Mouse (Mus musculus) hindlimb bud, embryonic 11.5 days (tissue): ENCODE results near the gene Bahcc1.

Source experiments
- DNase-seq: peaks from one replicate; pipeline ENCODE4 v3.0.0-alpha.2; 2012; ENCODE audit warnings: low read depth, low spot score; ENCODE audit errors: extremely low spot score

The Bahcc1 gene

DNA sequence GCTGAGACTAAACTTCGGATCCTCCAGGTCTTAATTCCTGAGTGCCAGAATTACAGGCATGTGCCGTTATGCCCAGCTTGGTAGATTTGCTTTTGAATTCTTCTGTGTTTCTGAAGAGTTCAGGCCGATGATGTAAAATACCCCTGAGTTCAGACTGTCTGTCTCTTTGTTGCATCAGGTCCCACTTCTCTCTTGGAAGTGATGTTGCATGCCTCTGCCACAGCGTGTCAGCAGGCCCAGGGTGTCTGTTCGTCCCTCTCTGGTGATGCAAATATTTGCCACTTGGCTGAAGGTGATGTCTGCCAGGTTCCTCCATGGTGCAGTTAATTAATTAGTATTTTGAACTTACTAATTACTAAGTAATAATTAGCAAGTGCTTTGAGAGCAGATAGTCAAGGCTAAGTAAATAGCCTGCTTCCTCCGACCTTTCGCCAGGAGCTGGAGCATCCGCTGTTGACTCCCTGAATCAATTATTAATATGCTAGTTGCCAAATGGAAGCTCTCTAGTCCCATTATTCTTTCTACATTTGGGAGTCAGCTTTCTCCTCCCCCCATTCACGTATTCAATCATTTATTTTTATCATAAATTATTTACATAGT lies 26.6 kb upstream of the Bahcc1 start:
- no peak for DNase-seq

DNA sequence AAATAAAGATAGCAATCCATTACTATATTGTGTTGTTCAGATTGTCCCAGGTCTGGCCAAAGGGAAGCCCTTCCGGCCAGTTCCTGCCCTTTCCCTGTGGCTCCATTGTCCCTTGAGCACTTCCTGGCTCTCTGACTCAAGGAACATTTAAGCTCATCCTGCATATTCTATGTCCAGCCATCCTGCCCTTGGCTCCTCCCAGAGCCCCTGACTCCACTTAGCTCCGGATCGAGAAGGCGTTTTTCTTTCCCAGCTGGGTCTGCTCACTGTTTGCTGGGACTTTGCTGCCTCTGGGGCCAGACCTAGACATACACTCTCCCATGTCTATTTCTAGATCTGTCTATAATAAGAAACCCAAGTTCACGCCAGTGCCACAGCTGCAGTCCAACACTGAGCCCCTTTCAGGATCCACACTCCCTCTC lies 26.1 kb upstream of the Bahcc1 start:
- DNase-seq, result no peak

DNA sequence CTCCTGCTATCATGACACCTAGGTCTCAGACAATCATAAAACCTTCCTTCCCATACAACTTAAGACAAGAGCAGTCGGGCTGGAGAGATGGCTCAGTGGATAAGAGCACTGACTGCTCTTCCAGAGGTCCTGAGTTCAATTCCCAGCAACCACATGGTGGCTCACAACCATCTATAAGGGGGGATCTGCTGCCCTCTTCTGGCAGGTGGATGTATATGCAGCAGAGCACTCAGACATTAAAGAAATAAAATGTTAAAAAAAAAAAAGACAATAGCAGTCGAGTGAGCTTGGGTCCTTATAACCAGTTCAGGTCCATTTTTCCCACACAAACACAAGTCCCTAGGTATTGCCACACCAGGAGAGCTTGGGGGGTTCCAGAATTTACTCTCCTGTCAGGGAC lies 23.9 kb upstream of the Bahcc1 start:
- DNase-seq, result no peak

DNA sequence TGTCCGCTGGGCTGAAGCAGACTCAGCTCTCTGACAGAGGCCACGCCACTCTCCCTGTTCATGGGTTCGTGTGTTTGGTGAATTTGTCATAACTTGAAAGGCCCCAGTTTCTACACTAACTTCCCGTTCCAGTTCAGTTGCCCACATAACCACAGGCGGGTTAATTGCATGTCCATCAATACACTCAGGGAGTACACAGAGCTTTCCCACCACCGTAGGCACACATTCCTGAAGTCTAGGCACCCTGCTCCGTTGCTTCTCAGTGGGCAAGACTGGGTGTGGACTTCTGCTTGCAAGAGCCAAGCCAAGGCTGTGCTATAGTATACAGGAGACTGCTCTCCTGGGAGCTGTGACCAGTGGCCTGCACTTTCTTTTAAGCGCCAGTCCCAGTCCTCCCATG lies 23.3 kb upstream of the Bahcc1 start:
- no peak for DNase-seq

DNA sequence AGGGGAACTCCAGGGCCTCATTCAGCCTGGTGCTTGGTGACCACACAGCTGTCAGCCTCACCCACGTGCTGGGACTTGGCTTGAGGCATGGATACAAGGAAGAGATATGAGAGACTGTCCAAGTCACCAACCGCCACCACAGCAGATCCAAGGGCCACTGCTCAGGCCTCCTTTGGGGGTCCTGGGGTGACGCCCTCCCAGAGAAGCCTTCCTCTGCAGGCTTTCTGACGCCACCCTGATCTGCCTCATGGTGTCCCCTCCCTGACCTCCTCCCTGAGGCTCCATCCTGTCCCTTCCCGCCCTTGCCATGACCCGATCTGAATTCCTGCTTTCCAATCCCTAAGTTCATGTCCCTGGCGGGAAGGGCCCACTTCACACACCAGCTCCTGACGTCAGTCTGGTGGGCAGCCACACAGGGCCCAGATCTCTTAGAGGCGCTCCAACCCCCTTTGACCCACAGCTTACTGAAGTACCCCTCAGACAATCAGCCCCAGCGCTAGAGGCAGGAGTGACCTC lies 17.0 kb upstream of the Bahcc1 start:
- DNase-seq, result no peak

DNA sequence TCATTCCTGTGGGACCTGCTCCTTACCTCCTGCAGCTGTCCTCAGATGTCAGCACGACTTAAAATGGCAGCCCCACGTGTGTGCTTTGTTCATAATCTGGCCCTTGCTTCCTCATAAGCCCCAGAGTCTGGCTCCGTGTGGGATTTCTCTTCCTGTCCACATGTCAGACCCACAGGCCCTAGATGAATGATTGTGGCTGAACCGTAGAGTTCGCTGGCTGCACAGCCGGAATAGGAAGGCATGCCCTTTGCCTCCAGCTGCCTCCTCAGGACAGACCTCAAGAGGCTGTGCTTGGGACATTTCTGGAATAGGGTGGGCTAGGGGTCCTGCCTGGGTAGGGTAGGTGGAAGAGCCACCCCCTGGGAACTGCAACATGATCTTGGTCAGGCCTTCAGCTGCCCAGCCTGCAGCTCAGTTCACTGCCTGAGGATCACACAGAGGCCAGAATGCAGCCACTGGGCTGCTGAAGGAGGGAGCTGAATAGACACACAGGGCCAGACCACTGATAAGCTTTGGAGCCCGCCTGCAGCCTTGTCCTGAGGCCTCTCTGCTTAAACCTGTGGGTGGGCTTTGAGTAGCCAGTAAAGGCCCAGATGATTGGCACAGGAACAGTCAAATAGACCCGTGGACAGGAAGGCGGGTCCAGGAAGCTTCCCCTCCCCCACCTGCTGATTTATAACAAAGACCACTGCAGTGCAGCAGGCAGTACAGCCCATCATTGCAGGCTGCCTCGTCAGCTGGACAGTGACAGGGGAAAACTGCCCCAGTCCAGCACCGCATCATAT lies 16.0 kb upstream of the Bahcc1 start:
- DNase-seq, result no peak

DNA sequence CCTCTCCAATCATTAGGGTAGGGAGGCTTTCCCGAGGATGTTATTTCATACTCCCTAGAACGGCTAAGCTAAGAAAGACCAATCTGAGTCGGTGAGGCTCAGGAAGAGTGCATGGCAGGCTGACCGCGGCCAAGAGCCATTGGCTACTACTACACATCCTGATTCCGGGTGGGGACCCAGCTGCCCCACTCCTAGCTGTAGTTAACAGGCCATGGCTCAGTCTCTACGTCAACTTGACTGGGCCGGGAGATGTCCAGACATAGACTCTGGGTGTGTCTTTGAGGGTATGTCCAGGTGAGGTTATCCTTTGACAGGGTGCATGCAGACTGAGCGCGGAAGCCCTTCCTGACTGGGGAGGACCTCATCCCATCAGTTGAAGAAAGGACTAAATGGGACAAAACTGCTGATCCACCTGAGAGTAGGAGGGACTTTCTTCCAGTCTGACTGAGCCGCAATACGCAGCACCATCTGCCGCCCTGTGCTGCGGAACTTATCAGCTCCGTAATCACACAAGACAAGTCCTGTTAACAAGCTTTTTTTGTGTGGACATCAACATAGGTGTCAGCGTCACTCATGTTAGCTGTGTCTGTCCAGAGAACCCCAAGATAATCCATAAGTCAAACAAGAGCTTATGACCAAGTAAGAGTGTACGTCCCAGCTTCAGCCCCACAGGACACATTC lies 14.4 kb upstream of the Bahcc1 start:
- no peak for DNase-seq

DNA sequence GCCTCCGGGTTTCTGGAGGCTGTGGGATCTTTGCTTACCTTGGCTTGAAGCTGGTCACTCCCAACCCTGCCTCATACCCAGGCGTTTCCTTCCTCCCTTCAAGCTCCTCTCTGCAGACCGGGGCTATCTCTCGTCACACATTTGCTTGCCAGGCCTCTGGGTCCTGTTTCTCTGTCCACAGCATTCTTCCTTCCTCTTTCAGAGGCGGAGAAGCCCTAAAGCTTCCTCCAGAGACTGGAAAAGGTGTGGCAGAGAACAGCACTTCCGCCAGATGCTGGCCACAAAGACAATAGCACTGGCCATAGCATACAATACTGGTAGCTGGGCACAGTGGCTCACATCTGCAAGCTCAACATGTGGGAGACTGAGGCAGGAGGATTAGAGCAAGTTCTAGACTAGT lies 13.8 kb upstream of the Bahcc1 start:
- DNase-seq, result no peak

DNA sequence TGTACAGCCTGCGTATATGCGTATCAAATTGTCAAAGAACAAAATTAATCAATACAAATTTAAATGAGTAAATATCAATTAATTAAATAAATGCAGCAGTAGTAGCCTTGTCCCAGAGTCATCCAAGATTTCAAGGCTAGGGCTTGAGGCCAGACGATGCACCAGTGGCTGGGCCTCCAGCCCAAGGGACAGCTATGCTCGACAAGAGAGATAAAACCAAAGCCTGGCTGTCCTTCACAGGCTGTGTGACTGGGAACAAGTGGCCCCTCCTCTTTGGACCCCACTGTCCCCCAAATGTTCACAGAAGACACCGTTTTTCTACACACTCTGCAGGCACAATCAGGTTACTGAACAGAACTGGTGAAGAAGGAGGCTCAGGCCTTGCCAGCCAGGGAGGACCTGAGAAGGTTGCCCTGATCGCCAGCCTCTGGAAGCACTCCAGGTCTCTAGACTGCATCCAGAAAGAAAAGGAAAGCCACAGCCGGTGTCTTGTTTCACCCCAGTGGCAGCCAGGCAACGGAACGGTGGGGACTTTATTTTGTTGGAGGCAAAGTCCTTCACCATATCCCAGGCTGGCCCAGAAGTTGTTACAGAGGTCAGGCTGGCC lies 12.7 kb upstream of the Bahcc1 start:
- DNase-seq, result no peak

DNA sequence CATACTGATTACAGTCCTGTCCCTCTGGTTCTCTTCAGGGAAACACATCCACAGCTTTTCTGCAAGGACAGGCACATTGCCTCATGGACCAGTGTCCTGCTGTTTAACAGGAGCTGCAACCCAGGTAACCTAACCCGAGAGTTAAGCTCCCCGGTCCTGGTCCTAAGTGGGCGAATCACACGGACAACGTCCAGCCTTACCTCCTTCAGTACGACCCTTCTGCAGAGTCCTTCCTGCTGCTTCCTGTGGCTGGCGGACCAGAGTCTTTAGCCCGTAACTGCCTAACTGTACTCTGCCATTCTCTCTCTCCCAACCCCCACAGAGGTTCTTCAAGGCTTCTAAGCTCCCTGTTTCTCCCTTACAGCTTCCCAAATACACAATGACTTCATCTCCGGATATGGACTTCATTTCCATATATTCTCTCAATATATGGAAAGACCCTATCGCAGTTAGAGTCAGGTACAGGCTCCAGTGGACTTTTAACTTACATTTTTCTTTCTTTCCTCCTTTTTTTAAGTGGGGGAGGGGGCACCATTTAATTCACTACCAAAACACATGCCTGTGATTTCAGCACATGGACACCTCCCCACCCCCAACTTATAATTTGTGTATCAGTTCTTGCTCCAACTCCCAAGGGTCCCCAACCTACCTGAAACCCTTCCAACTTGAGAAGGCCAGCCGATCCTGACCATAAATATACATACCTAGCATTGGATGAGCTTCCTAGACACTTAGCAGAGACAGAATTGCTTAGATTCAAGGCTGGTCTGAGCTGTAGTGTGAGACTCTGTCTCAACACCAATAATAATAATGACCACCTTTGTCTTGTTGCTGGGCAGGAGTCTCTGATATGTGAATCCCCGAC lies 11.6 kb upstream of the Bahcc1 start:
- no peak for DNase-seq

DNA sequence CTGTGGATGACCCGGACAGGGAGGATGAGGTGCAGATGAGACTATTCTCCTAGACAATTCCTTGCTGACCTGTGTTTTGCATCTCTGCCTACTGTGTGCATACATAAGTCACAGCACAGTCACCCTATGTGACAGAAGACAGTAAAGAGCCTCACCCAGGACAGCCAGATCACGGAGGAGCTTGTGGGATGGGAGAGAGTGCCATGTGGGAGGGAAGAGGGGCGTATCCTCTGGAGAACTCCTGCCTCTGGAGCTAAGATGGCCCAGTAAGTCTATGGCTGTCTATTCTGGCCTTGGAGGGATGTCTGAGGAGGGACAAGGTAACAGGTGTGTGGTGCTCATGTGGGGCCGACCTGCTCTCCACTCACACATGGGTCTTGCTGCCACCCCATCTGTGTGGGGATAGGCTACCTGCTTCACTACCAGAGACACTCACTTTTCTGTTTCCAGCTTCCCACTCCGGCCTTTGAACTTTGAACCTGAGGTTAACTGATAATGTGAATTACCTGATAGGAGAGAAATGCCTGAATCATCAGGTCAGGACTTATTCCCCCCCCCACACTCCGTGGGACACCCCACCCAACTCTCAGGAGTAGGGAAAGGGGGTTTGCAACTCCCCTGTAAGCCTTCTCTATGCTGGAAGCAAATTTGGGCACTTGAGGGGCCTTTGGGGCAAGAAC lies 10.2 kb upstream of the Bahcc1 start:
- DNase-seq, result no peak

DNA sequence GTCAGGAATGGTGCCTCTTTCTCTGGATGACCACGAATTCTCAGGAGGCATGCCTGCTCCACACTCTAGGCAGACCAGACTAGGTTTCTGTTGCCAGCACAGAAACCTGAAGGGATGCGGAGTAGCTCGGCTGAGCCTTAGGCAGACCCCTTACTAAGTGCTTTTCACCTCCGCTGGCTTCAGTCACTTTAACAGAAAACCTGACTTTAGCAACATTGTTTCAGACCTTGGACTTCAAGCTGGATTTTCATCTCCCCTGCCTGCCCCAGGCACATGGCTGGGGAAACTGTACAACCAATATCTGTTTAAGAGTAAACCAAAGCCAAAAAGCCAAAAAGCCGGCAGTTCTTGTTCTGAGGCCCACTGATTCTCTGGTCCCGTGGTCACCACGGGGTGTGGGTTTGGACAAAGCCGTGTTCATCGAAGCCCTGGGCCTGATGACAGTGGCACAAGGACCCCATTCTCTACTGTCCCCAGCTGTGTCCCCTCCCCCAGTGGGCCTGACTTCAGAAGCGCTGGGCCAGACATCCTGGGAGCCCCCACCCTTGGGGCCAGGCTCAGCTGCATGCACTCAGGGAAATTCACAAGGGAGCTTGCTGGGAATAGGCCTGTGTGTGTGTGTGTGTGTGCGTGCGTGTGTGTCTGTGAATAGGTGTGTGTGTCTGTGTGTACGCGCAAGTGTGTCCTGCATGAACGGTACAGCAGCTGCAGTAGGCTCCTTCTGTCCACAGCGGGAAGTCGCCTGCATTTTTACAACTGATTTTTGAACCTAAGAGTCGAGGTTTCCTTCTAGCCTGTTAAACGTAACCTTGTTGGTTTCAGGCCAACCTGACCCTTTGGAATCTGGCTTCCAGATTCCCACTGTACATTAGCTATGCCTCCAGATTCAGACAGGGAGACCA lies 8.9 kb upstream of the Bahcc1 start:
- DNase-seq, result no peak

DNA sequence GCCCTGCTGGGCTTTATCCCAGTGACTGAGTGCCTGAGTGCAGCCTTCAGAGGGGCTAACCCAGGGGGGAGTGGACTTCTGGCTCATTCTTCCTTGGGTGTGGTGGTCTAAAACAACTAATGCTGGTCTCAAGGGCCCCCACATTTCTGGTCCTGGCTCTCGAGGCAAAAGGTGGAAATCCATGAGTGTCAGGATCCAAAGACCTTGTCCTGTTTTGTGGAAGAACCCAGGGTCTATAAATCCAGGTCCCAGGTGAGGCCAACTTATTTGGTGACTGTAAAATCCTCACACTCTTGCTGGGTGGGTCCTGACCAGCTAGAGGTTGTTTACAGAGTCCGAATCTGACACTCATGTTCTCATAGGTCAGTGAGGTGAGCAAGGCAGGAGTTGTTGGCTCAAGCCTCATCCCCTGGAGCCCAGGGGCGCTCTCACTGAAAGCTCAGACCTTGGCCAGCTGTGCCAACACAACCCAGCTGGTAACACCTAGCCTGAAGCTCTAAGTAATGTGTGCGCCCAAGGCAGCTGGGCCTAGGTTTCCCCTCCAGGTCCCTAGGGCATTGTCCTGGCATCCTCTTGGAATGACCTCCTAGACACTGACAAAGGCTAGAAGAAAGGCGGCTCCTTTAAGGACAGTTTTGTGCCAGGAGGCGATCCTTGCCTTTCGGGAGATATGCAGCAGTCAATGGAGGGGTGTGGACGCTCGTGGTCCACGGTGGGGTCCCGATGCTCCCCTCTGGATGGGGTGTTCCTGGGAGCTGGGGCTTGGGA lies 8.1 kb upstream of the Bahcc1 start:
- DNase-seq, result no peak

DNA sequence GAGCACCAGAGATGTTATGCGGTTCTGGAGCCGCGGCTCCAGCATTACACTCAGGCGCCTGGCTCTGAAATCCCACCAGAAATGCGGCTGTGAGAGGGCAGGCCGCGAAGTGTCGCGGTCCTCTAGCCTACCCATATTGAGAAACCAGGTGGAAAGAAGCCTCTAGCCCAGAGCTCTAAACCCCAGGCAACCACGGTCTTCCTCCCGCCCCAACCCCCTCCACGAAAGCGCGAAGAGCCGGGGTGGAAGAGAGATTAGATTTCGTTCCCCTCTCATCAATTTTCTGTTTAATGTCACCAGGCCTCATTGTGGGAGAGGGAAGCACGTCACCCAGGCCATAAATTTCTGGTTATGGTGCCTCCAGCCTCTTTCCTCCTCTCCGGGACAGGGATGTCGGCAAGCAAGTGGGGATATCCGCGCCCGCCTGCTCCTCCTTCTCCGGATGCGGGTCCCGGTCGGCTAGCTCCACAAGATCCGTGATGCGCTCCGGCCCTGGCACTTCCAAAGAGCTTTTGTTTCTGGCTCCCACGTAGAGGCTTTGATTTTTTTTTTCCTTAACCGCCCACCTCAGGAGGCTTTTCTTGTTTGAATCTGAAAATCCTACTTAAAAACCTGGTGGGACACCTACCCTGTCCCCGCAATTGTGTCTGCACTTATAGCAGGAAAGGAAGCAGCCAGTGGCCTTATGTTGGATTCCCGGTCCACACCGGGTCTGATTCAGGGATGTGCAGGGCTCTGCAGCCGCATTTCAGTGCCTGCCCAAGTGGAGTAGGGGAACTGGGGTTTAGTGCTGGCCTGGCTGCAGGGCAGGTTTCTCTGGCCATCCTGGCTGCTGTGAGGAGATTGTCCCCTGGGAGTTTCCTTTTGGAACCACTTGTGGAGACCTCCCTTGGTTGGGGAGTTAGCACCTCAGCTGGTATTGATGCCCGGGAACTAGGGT lies 7.2 kb upstream of the Bahcc1 start:
- DNase-seq, result no peak

DNA sequence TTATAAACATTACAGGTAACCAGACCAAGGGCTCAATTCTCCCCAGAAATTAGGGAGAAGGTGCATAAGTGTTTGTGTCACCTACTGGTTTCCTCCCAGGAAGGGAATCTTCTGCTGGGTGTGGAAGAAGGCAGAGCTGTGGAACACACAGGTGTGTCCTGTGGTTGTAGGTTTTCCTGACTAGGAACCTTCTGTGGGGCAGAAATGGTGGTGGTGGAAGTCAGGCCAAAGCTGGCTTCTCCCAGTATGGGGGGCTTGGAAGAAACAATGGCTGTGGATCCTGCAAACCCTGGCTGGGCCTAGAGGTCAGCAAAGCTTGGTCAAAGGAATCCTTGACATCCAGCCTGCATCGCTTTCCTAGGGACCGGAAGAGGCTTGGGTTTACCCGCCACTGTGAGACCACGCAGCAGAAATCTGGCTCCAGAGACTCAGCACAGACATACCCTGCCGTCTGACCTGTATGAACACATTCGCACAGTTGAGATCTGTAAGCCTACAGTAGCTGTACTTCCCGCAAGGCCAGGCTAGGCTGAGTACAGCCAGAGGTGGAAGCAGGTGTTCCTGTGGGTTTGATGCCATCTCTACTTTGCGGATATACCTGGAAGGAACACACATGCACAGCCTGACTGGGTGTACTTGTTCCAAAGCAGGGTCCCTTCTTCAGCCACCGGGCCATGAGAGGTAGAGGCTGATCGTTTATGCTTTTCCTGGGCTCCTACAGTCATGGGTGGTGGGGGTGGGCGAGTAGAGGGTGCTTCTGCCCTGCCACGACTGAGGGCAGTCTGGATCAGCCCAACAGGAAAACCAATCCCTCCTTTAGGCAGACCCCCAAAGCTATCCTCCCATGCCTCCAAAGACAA lies 6.1 kb upstream of the Bahcc1 start:
- DNase-seq, result no peak

DNA sequence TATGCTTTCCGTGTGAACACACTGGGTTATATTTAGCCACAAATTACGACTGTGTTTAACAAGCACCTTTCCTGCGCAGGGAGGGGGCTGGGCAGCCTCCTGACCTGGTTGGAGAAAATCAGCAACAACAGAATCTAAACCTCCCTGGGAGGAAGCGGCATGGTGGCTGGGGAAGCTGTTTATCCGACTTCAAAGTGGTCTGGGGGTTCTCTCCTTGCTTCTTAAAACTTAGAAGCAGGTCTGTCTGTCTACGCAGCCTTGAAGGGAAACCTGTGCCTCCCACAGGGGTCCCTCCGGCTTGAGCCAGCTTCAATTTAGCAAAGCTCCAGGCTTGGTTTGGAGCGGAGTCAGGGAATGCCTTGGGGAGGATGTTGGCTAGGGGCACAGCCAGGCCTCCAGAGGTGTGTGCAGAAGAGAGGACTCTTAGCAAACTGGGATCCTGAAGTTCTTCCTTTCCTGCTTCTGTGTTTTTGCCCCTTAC lies 5.1 kb upstream of the Bahcc1 start:
- DNase-seq, result no peak
